Mouse (Mus musculus): ENCODE results near the gene Ncstn. TPM values are rescaled to one million over a fixed set of nuclear protein-coding genes. Genes with fewer than 3 reads are reported as not detected.
A peak's percentile ranks its signal among the peaks of the same experiment; 100 is the strongest.

Gene Ncstn
- total RNA-seq, 2 experiments from 2014 or later, result 63.3 to 71.6 TPM

GRCm38 (mm10) chr1:172082899-172083445 lies 377 bp upstream of the Ncstn start:
- no peak for DNase-seq (ENCODE audit: low spot score in 2 of 2)
- intact Hi-C loops (cut with DNase I), result no loop called here

DNA sequence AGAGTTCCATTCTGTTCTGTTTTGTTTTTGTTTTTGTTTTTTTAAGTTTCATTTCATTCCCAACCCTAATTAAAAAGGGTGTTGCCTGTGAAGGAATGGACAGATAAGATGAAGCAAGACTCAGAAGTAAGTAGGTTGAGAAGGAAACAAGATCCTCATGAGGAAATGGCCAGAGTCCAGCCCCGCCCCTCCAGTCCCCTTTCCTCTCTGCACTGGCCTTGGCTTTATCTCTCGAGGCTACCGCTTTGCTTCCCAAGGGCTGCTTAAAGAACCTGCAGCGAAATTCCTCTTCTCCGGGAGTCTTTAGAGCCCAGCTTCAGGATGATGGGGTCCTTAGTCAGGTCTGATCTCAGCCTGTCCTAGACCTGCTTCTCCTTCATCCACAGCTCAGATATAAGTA lies 4.6 kb downstream of the Ncstn start:
- DNase-seq (ENCODE audit: low spot score in 2 of 2), result no peak
- intact Hi-C loops (cut with DNase I), result no loop called here

DNA sequence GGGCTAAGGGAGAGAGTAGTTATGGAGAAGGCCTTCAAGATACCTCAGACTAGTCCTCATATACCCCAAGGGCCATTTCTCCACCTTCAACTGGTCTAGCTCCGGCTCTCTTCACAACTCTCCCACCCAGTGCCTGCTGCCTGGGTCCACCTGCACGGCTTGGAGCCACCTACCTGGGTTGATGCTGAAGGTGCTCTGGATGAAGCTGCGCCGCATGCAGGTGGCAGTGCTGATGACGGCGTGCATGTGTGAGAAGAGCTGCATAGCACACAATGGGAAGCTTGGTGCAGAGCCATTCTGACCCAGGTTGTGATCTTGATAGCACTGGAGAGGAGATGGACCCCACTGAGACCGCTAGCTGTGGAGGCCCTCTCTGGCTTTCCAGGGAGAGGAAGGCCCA lies 10.0 kb downstream of the Ncstn start:
- no peak for DNase-seq (ENCODE audit: low spot score in 2 of 2)
- intact Hi-C loops (cut with DNase I), result no loop called here

DNA sequence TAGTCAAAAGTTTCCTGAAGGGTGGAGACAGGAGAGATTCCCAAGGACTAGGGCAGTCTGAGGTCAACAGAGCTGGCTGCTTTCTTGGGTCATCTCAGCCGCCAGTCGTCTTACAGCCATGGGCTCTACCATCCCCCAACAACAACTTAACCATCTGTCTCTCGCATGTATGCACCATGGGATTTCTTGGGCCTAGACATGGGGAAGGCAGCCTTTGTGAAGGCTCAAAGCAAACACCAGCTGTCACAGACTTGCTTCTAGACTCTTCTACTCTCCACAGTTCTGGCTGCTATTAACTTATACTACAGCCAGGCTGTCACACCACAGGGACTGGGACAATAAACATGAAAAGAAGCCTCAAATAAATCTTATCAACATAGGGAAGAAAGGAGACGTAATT lies 11.0 kb downstream of the Ncstn start:
- intact Hi-C loops (cut with DNase I), result no loop called here
- no peak for DNase-seq (ENCODE audit: low spot score in 2 of 2)

- DNase-seq (ENCODE audit: low spot score in 2 of 2), result no peak
- intact Hi-C loops (cut with DNase I), result no loop called here
Observed at GRCm38 (mm10) chr1:172070227-172070626, 12.4 kb downstream of the Ncstn start.

DNA sequence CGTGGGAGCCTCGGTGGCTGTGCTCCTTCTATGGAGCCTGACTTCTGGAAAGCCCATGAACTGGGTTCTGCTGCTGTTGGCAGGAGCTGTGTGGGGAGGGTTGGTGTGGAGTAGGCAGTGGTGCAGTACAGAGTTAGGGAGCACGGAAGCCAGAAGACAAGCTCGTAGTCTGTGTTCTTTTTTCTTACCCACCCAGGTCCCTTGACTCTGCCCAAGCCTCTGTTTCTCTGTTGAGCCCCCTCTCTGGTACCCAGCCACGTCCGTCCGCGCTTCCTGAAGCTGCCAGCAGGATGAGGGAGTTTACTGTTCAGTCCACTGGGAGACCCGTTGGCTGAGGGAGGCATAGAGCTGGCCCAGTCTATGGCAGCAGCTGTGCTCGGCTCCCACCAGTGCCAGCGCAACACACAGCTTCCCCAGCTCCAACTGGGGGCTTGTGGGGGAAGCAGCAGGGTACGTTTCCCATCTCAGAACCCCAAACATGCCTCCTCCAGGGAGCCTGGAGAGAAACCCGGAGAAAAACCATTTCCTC lies 17.9 kb downstream of the Ncstn start:
- intact Hi-C loops (cut with DNase I), result no loop called here

GRCm38 (mm10) chr1:172063291-172064023 lies 19.1 kb downstream of the Ncstn start:
- DNase-seq (ENCODE audit: low spot score in 2 of 2), result no peak
- intact Hi-C loops (cut with DNase I), result no loop called here

More for the DNA sequence above, 17.9 kb downstream of the Ncstn start:
- DNase-seq (ENCODE audit: low spot score in 2 of 2), result no peak

- intact Hi-C loops (cut with DNase I), result no loop called here
- no peak for DNase-seq (ENCODE audit: low spot score in 2 of 2)
Observed at GRCm38 (mm10) chr1:172062101-172062500, 20.5 kb downstream of the Ncstn start.

DNA sequence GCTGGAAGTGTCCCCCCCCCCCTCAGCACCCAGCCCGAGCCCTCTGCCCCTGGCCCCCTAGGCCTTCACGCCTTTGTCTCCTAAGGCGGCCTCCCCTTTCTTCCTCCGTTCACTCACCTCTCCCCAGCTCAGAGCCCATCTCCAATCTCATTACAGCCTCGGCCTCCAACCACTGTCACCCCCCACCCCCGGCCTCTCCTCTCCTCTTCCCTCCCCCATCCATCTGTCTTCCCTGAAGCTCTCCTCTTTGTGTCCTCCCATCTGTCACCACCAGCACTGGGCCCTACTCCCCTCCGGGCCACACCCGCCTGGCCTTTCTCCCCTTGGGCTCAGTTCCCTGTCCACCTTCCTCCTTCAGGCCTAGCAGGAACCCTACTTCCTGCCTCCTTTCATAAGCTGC lies 21.4 kb downstream of the Ncstn start:
- no peak for DNase-seq (ENCODE audit: low spot score in 2 of 2)

GRCm38 (mm10) chr1:172060659-172061058 lies 21.9 kb downstream of the Ncstn start:
- DNase-seq (ENCODE audit: low spot score in 2 of 2), result no peak
- intact Hi-C loops (cut with DNase I), result no loop called here

More for the DNA sequence above, 21.4 kb downstream of the Ncstn start:
- intact Hi-C loops (cut with DNase I), result no loop called here

DNA sequence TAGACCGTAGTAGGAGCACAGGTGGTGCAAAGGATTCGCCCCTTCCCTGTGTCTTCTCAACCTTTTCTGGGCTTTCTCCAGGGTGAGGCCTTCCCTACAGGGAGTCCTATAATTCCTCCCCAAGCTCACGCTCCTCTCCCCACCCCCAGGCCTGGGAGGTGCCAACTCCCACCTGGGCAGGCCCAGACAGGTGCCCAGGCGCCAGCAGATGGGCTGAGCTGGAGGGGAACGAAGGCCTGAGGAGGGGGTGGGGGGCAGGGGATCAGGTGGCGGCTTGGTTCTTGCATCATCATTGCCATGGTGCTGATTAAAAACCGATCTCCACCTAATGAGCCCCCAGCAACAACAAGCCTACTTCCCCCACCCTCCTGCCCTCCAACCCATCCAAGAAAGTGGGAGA lies 23.7 kb downstream of the Ncstn start:
- intact Hi-C loops (cut with DNase I), result no loop called here
- no peak for DNase-seq (ENCODE audit: low spot score in 2 of 2)

DNA sequence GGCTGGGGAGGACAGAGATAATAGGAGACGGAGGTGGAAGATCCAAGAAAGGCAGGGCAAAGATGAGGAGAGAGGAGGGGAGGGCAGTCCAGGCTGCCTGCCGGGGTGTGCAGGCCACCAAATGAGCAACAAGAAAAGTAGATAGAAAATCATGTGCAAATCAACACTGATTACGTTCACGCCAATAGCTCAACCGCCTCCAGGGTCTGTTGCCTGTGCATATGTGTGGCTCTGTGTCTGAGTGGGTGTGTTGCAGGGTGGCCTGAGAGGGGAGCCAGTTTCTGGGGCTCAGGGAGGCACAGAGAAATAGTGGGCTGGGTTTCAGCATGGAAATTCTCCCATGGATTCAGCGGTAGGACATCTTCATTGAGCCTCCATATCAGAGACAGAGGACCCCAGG lies 24.3 kb downstream of the Ncstn start:
- intact Hi-C loops (cut with DNase I), result no loop called here
- DNase-seq (ENCODE audit: low spot score in 2 of 2), result no peak

DNA sequence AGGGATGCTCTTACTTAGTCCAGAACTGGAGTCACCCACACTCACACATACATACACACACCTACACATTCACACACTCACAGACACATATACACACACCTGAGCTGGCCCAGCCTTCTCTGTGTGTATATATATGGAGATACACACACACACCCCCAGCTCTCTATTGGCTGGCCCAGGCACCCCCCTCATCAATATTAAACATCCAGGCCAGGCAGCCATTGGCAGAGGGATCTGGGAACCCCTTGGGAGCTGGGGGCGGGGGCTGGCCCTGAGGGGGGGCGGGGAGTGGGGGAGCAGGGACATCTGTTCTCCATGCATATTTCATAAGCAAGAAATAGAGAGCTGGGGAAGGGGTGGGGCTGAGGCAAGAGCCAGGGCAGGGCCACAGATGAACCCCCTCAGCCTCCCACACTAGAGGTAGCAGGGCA lies 25.1 kb downstream of the Ncstn start, which contains the start of gene Nhlh1:
TSS of gene Nhlh1 (minus strand) at position 83 of the 431 bp plus-strand sequence.
- peak in 1 of 2 experiments; percentile 30 for DNase-seq (ENCODE audit: low spot score in 2 of 2)
- intact Hi-C loops (cut with DNase I), result no loop called here

DNA sequence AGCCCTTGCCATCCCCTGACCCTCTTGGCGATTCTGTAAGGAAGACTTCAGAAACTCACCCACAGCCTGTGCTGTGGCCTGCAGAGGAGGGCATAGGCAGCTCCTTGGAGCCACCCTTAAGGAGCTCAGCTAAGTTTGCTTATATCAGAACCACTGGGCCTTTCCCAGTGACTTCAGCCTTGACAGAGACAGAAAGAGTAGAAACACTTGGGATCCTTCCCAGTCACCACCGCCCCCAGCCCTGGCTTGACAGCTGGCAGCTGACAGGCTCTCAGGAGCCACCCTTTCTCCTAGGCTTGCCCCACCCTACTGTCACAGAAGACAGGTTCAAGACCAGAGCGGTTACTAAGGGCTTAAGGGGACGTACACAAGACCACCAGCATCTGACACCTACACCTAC lies 26.3 kb downstream of the Ncstn start:
- DNase-seq (ENCODE audit: low spot score in 2 of 2), result peak in 1 of 2 experiments; percentile 52
- intact Hi-C loops (cut with DNase I), result no loop called here

GRCm38 (mm10) chr1:172053541-172054440 lies 28.8 kb downstream of the Ncstn start:
- DNase-seq (ENCODE audit: low spot score in 2 of 2), result peak in 1 of 2 experiments; percentile 43
- intact Hi-C loops (cut with DNase I), result no loop called here

GRCm38 (mm10) chr1:172052766-172053279 lies 29.8 kb downstream of the Ncstn start:
- intact Hi-C loops (cut with DNase I), result no loop called here
- no peak for DNase-seq (ENCODE audit: low spot score in 2 of 2)

GRCm38 (mm10) chr1:172049131-172049782 lies 33.3 kb downstream of the Ncstn start:
- DNase-seq (ENCODE audit: low spot score in 2 of 2), result no peak
- intact Hi-C loops (cut with DNase I), result no loop called here

GRCm38 (mm10) chr1:172048241-172048734 lies 34.3 kb downstream of the Ncstn start:
- intact Hi-C loops (cut with DNase I), result no loop called here
- DNase-seq (ENCODE audit: low spot score in 2 of 2), result no peak

- intact Hi-C loops (cut with DNase I), result no loop called here
- peak; percentile 59 to 62 for DNase-seq (ENCODE audit: low spot score in 2 of 2)
Observed at GRCm38 (mm10) chr1:172046938-172047337, 35.7 kb downstream of the Ncstn start.
